Mouse (Mus musculus): ENCODE data around the gene Tnip1. TPM values are rescaled to one million over a fixed set of nuclear protein-coding genes. Genes with fewer than 3 reads are reported as not detected.

Tnip1 gene
- polyA plus RNA-seq, 1 experiment from 2014 or later: 16.9 TPM

DNA sequence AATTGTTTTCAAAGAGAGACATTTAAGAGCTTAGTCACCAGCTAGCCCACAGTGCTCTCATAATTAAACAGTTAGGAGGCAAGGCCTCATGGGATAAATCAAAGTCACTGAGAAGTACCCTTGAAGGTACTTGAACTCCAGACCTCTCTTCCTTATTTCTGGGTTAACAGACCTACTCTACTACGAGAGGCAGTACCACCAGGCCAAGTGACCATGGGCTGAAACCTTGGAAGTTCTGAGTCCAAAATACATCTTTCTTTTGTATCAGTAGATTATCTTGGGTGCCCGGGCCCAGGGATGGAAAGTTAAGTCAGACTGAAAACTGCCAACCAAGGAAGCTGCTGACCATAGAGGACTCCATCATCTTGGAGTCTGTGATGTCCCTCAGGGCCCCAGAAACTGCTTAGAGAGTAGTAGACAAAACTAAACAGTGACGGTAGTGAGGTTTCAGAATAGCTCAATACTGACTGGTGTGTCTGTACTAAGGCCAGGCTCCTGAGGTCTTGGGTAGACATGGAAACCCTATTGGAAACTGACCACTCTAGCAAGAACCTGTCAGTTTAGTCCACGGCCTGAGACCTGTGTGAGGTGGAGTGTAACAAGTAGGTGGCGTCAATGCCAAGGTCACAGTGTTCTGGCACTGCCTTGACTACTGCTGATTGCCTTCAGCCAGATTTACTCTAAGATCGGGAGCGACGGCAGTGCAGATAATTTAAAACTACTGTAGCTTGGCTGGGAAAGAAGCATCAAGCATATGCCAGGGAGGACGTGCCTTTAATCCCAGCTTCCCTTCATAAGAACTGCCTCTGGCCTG is 50.0 kb downstream of the Tnip1 start:
- WGBS: 91% methylated on average over 9 of the region's 9 CpGs
- H3K9ac ChIP-seq: no peak overlapping the region
- H3K27me3 ChIP-seq (replicated peaks): no peaks in the 10 kb centered on the region
- H3K36me3 ChIP-seq: peaks cover 46% of the 10 kb centered on the region
- no peak overlapping the region for H3K4me2 ChIP-seq (replicated peaks)
- H3K4me1 ChIP-seq: no peaks in the 10 kb centered on the region
- H3K27ac ChIP-seq: no peak overlapping the region
- H3K4me3 ChIP-seq: no peak overlapping the region
- no peaks in the 10 kb centered on the region for H3K9me3 ChIP-seq
- no peak for ATAC-seq (ENCODE audit: low FRiP score, low read depth)

DNA sequence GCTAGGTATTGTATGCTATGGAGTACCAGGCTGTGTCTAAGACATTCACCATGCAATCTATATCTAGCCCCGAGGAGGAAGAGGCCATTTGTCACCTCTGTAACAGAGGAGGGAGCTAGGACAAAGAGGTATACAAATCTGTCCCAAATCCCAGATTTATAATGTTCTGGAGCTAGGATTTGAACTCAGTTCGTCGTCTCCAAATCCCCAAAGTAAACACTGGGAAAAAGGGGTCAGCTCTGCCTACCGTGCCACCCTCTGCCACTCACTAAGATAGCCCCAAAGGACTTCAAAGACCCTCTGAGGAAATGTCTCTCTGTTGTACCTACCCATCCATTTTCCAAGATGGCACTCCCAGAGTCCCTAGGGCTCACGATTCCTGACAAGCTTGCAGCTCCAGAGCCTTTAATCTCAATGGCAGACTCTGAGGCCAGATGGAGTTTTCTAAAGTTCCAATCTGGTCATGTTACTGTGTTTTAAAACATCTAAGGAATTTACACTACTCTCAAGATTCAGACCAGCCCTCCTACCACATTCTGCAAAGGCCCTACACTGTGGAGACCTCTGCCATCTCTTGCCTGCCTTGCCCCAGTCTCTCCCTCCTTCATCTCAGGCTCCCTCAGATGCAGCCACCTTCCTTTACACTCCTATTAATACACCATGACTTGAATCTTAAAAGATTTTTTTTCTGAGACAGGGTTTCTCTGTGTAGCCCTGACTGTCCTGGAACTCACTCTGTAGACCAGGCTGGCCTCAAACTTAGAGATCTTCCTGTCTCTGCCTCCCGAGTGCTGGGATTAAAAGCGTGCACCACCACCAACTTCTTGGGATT is 50.8 kb downstream of the Tnip1 start:
- Histone ChIP-seq H3K27me3 (replicated peaks) (no peaks in the 10 kb centered on the region), H3K9me3 (no peaks in the 10 kb centered on the region), H3K27ac (no peak overlapping the region), H3K4me3 (no peak overlapping the region), H3K9ac (no peak overlapping the region), H3K4me2 (replicated peaks) (no peak overlapping the region), H3K36me3 (peaks cover 38% of the 10 kb centered on the region), H3K4me1 (no peaks in the 10 kb centered on the region)
- WGBS: 93% methylated on average over 7 of the region's 7 CpGs
- ATAC-seq (ENCODE audit: low FRiP score, low read depth): no peak

DNA sequence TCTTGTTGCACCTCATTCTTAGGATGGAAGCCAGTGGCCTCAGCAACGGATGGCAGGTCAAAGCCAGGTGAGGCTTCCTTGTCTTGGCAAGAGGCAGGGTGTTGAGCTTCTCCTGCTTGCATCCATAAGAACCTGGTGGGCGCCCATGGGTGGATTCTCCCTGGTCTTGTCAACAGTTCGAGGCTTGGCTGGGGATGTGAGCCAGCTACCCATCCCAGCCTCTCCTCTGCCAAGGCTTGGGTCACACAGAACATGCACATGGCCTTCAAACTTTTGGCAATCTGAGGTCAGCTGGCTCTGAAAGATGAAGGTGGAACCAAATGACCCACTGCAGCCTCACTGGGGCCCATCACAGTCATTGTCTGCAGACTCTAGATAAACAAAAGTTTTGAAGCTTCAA is 51.5 kb downstream of the Tnip1 start:
- H3K36me3 ChIP-seq: peaks cover 31% of the 10 kb centered on the region
- H3K9me3 ChIP-seq: no peaks in the 10 kb centered on the region
- WGBS: 91% methylated on average over 3 of the region's 3 CpGs
- ATAC-seq (ENCODE audit: low FRiP score, low read depth): no peak
- H3K9ac ChIP-seq: no peak overlapping the region
- H3K4me2 ChIP-seq (replicated peaks): no peak overlapping the region
- H3K4me3 ChIP-seq: no peak overlapping the region
- H3K4me1 ChIP-seq: no peaks in the 10 kb centered on the region
- H3K27ac ChIP-seq: no peak overlapping the region
- no peaks in the 10 kb centered on the region for H3K27me3 ChIP-seq (replicated peaks)

DNA sequence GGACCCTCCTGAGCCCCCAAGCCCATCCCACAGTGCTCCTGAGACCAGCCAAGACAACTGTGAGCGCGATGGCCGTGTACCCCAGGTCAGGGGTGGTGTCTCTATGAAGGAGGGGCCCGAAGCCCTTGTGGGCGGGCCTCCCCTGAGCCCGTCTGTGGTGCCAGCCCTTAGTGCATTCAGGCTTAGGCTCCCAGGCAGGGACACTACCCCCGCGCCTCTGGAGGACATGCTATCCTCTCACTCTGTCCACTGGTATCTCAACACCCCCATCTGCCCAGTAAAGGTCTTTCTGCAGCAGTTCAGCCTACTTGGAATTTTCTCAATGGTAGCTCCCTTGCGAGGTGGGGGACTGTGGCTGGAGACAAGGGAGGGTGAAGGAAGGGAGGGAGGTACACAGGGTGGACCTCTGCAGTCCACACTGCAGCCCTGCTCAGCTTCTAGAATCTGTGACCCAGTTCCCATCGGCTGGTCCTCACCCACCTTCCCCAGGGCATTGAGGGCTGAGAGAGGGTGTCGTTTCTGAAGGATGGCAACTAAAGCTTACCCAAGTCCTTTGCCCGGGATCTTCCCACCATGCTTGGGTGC is 52.5 kb downstream of the Tnip1 start:
- Histone ChIP-seq H3K9ac (no peak overlapping the region), H3K27ac (no peak overlapping the region), H3K27me3 (replicated peaks) (no peaks in the 10 kb centered on the region), H3K4me2 (replicated peaks) (no peak overlapping the region), H3K4me1 (no peaks in the 10 kb centered on the region), H3K4me3 (no peak overlapping the region), H3K36me3 (peaks cover 28% of the 10 kb centered on the region), H3K9me3 (no peaks in the 10 kb centered on the region)
- WGBS: 89% methylated on average over 12 of the region's 12 CpGs
- no peak for ATAC-seq (ENCODE audit: low FRiP score, low read depth)

- H3K27me3 ChIP-seq (replicated peaks): no peaks in the 10 kb centered on the region
- no peak for ATAC-seq (ENCODE audit: low FRiP score, low read depth)
- H3K36me3 ChIP-seq: peaks cover 22% of the 10 kb centered on the region
- H3K4me3 ChIP-seq: no peak overlapping the region
- no peaks in the 10 kb centered on the region for H3K9me3 ChIP-seq
- WGBS: 93% methylated on average over 11 of the region's 11 CpGs
- H3K4me1 ChIP-seq: 0 out of 2 replicates have a peak, but pooled peaks cover 4% of the 10 kb centered on the region
- H3K4me2 ChIP-seq (replicated peaks): no peak overlapping the region
- no peak overlapping the region for H3K27ac ChIP-seq
- no peak overlapping the region for H3K9ac ChIP-seq
Observed at GRCm38 (mm10) chr11:54909273-54909672, 53.4 kb downstream of the Tnip1 start.

- Histone ChIP-seq H3K9ac (no peak overlapping the region), H3K9me3 (no peaks in the 10 kb centered on the region), H3K4me2 (replicated peaks) (no peak overlapping the region), H3K4me3 (no peak overlapping the region), H3K27me3 (replicated peaks) (no peaks in the 10 kb centered on the region), H3K4me1 (peaks cover 17% of the 10 kb centered on the region; the same call in 1 of the 2 replicates), H3K27ac (no peak overlapping the region), H3K36me3 (peaks cover 21% of the 10 kb centered on the region)
- WGBS: 90% methylated on average over 5 of the region's 5 CpGs
- ATAC-seq (ENCODE audit: low FRiP score, low read depth): no peak
Observed at GRCm38 (mm10) chr11:54907259-54907658, 55.5 kb downstream of the Tnip1 start.

GRCm38 (mm10) chr11:54906466-54906865 is 56.3 kb downstream of the Tnip1 start:
- WGBS: 82% methylated on average over 4 of the region's 4 CpGs
- Histone ChIP-seq H3K4me1 (peaks cover 18% of the 10 kb centered on the region; the same call in 1 of the 2 replicates), H3K9ac (no peak overlapping the region), H3K27ac (no peak overlapping the region), H3K9me3 (no peaks in the 10 kb centered on the region), H3K4me2 (replicated peaks) (no peak overlapping the region), H3K36me3 (peaks cover 21% of the 10 kb centered on the region), H3K27me3 (replicated peaks) (no peaks in the 10 kb centered on the region), H3K4me3 (no peak overlapping the region)
- no peak for ATAC-seq (ENCODE audit: low FRiP score, low read depth)

DNA sequence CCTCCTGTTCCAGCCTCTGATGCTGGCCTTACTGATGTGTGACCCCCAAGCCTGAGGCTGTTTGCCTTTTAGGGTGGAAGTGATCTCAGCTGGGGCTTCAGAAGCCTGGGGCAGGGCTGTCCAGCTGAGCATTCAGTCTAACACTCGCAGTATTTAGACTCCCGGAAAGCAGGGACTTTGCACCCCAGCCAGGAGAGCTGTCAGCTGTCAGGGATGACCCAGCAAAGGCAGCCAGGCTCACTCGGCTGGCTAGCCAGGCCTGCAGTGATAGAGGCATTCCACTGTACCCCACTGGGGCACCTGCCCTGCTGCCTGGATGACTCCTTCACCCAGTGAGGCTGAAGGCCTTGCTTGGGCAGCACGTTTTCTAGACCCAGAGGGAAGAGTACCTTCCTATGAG is 56.8 kb downstream of the Tnip1 start:
- H3K27me3 ChIP-seq (replicated peaks): no peaks in the 10 kb centered on the region
- H3K36me3 ChIP-seq: peaks cover 15% of the 10 kb centered on the region
- no peak overlapping the region for H3K9ac ChIP-seq
- ATAC-seq (ENCODE audit: low FRiP score, low read depth): no peak
- 74% methylated on average over 4 of the region's 4 CpGs for WGBS
- H3K9me3 ChIP-seq: no peaks in the 10 kb centered on the region
- H3K4me1 ChIP-seq: peaks cover 18% of the 10 kb centered on the region; the same call in 1 of the 2 replicates
- no peak overlapping the region for H3K4me2 ChIP-seq (replicated peaks)
- H3K4me3 ChIP-seq: no peak overlapping the region
- H3K27ac ChIP-seq: no peak overlapping the region

DNA sequence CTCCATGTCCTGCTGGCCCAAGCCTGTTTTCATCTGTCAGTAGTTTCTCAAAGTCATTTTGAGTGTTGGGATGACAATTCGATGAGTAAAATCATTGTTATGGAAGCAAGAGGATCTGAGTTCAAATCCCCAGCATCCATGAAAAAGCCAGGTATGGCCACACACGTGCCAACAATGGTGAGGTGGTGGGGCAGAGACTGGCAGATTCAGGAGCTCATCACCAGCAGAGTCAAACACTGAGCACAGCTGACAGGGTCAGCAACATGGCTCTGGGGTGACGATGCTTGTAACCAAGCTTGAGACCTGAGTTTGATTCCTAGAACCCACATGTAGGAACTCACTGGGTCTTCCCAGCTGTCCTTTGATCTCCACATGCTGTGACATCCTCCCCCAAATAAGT is 57.6 kb downstream of the Tnip1 start:
- no peaks in the 10 kb centered on the region for H3K27me3 ChIP-seq (replicated peaks)
- H3K36me3 ChIP-seq: peaks cover 8% of the 10 kb centered on the region
- H3K9me3 ChIP-seq: no peaks in the 10 kb centered on the region
- H3K27ac ChIP-seq: no peak overlapping the region
- no peak overlapping the region for H3K9ac ChIP-seq
- WGBS: 79% methylated on average over 3 of the region's 3 CpGs
- H3K4me2 ChIP-seq (replicated peaks): no peak overlapping the region
- peaks cover 18% of the 10 kb centered on the region; the same call in 1 of the 2 replicates for H3K4me1 ChIP-seq
- no peak overlapping the region for H3K4me3 ChIP-seq
- no peak for ATAC-seq (ENCODE audit: low FRiP score, low read depth)

DNA sequence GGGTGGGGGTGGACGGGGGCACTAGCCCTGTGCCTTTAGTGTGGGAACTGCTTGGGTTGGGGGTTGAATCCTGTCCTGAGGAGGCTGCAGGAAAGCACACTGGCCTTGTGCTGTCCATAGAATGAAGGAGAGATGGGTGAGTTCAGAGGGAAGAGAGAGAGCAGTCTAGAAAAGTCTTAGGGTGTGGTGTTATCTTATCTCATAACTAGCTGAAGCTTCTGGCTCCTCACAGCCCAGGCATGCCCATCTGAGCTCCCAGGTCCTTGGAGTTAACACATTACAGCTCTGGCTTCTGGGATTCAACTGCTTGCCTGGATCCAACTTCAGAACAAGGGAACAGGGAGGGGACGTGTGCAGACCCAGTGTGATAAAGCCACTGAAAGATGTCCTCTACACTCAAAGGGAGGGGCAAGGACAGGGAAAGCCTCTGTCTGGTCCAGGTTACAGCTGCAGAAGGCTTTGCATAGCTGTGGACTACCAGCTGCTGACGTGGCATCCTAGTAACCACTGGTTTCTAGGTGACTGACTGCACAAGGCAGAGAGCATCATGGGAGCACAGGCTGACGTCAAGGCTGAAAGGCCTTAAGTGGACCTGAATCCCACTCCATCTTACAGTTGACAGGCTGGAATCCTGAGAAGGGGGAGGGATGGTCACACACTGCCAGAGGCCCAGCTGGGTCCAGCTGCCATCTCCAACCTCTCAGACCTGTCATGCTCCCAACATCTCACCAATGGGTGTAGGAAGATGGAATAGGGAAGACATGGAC is 58.6 kb downstream of the Tnip1 start:
- ATAC-seq (ENCODE audit: low FRiP score, low read depth): no peak
- no peak overlapping the region for H3K4me3 ChIP-seq
- no peaks in the 10 kb centered on the region; the same call in 1 of the 2 replicates for H3K36me3 ChIP-seq
- no peak overlapping the region for H3K9ac ChIP-seq
- no peak overlapping the region for H3K27ac ChIP-seq
- H3K4me1 ChIP-seq: peaks cover 18% of the 10 kb centered on the region; the same call in 1 of the 2 replicates
- no peaks in the 10 kb centered on the region for H3K9me3 ChIP-seq
- WGBS: 39% methylated on average over 4 of the region's 4 CpGs
- H3K4me2 ChIP-seq (replicated peaks): peak overlapping the region; percentile 84
- H3K27me3 ChIP-seq (replicated peaks): no peaks in the 10 kb centered on the region

DNA sequence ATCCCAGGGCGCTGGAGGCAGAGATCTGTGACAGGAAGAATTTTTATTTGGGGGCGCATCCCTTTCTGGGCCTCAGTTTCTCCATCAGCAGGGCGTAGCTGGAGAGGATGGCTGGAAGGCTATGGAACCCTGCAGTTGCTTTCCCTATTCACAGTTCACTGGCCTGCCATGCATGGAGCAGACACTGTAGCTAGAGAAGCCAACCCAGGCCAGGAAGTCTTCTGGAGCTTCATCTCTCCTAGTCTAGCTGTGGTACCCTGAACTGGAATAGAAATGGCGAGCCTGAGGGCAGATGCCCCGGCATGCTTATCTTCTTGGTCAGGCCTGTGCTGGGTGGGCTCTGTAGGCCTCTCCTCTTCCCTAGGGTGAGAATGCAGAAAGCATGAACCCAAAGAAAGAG is 59.4 kb downstream of the Tnip1 start:
- H3K9ac ChIP-seq: no peak overlapping the region
- ATAC-seq (ENCODE audit: low FRiP score, low read depth): no peak

More for the DNA sequence above, 59.4 kb downstream of the Tnip1 start:
- H3K4me1 ChIP-seq: peaks cover 18% of the 10 kb centered on the region; the same call in 1 of the 2 replicates
- H3K27ac ChIP-seq: no peak overlapping the region
- no peaks in the 10 kb centered on the region; the same call in 1 of the 2 replicates for H3K36me3 ChIP-seq
- H3K9me3 ChIP-seq: no peaks in the 10 kb centered on the region
- no peaks in the 10 kb centered on the region for H3K27me3 ChIP-seq (replicated peaks)
- WGBS: 77% methylated on average over 5 of the region's 5 CpGs
- peak overlapping the region; percentile 52; the same call in 1 of the 2 replicates for H3K4me3 ChIP-seq
- H3K4me2 ChIP-seq (replicated peaks): peak overlapping the region; percentile 84

Data from neural tube, embryonic 12.5 days (tissue).